8 mouse cellular contexts compared by ENCODE assay signal in genomic region chr10:71237516-71238239, GRCm38 (mm10). TPM values are rescaled to one million over a fixed set of nuclear protein-coding genes. Genes with fewer than 3 reads are reported as not detected.
DNase-seq lines count a peak whose midpoint lies in the region; ATAC-seq and TF ChIP-seq lines count a peak whose summit lies in the region.

No protein-coding gene starts in this region.

- peak overlapping the region; percentile 65 for H3K4me2 ChIP-seq in forebrain, embryonic 15.5 days (replicated peaks)
- peak overlapping the region; percentile 71 for H3K4me2 ChIP-seq in lung, embryonic 14.5 days

- under 1% methylated on average over 68 of the region's 68 CpGs for WGBS in forebrain, embryonic 15.5 days
- WGBS in lung, embryonic 14.5 days, result under 1% methylated on average over 64 of the region's 68 CpGs
- WGBS in olfactory bulb, adult 2 months, result 1% methylated on average over 68 of the region's 68 CpGs
- under 1% methylated on average over 68 of the region's 68 CpGs for WGBS in thymus, adult 2 months

- intact Hi-C loops in heart, postnatal 36 days (cut with DNase I), result loop anchor here (2.0 to 5.0 kb wide), 2 partner anchors 47 to 110 kb away; partner anchors contain the start of genes Ipmk and Ube2d1

- peaks cover 20% of the 10 kb centered on the region for H3K4me1 ChIP-seq in forebrain, embryonic 15.5 days
- peaks cover 3% of the 10 kb centered on the region; the same call in 1 of the 2 replicates for H3K4me1 ChIP-seq in lung, embryonic 14.5 days (ENCODE audit: insufficient read depth)
- no peaks in the 10 kb centered on the region for H3K4me1 ChIP-seq in olfactory bulb, adult 2 months (ENCODE audit: control insufficient read depth, insufficient read depth, low read length)
- peaks cover 5% of the 10 kb centered on the region for H3K4me1 ChIP-seq in thymus, adult 2 months (replicated peaks; ENCODE audit: control insufficient read depth, insufficient read depth, low read length)

- peaks cover 22% of the 10 kb centered on the region for H3K36me3 ChIP-seq in forebrain, embryonic 15.5 days
- H3K36me3 ChIP-seq in lung, embryonic 14.5 days (ENCODE audit: insufficient read depth), result peaks cover 32% of the 10 kb centered on the region
- H3K36me3 ChIP-seq in thymus, adult 2 months (ENCODE audit: control insufficient read depth, insufficient read depth, low read length), result peaks cover 24% of the 10 kb centered on the region

- peak; percentile 96 for DNase-seq in ES-CJ7 (ENCODE audit: low read depth, low spot score)
- DNase-seq in cerebellum, adult 11 months, result peak; percentile 94
- DNase-seq in heart, postnatal 36 days, result peak; percentile 95 to 96
- DNase-seq in layer of hippocampus, adult 2 months (ENCODE audit: low spot score in 2 of 2), result peak; percentile 96 to 97
- peak; percentile 97 for DNase-seq in lung, embryonic 14.5 days
- DNase-seq in thymus, adult 2 months, result peak; percentile 99

- H3K9ac ChIP-seq in forebrain, embryonic 15.5 days (replicated peaks), result peak overlapping the region; percentile 72
- peak overlapping the region; percentile 94 for H3K9ac ChIP-seq in lung, embryonic 14.5 days

- no peaks in the 10 kb centered on the region for H3K9me3 ChIP-seq in forebrain, embryonic 15.5 days
- H3K9me3 ChIP-seq in lung, embryonic 14.5 days (ENCODE audit: low read depth, low read length), result no peaks in the 10 kb centered on the region

- H3K27me3 ChIP-seq in forebrain, embryonic 15.5 days, result no peaks in the 10 kb centered on the region
- H3K27me3 ChIP-seq in lung, embryonic 14.5 days (ENCODE audit: insufficient read depth, low read length), result no peaks in the 10 kb centered on the region
- no peaks in the 10 kb centered on the region for H3K27me3 ChIP-seq in thymus, adult 2 months (ENCODE audit: control insufficient read depth, insufficient read depth, low read length)

- peak; percentile 49 for TF ChIP-seq CTCF in layer of hippocampus, adult 2 months (conservative IDR thresholded peaks at IDR 0.05)
- TF ChIP-seq CTCF in lung, embryonic 14.5 days (IDR thresholded peaks at IDR 0.05; ENCODE audit: low read depth), result peak; percentile 50
- TF ChIP-seq CTCF in olfactory bulb, adult 2 months (IDR thresholded peaks at IDR 0.05; ENCODE audit: insufficient read depth, low read depth, low read length), result 0 out of 2 replicates have a peak, but pooled peaks have one; percentile 16
- 0 out of 2 replicates have a peak, but pooled peaks have one; percentile 42 for TF ChIP-seq CTCF in thymus, adult 2 months (IDR thresholded peaks at IDR 0.05; ENCODE audit: borderline replicate concordance, control insufficient read depth, extremely low read depth, insufficient read depth, low read length, poor library complexity)

- H3K27ac ChIP-seq in forebrain, embryonic 15.5 days (replicated peaks), result peak overlapping the region; percentile 63
- H3K27ac ChIP-seq in layer of hippocampus, adult 2 months, result peak overlapping the region; percentile 95
- H3K27ac ChIP-seq in lung, embryonic 14.5 days (ENCODE audit: low read depth), result peak overlapping the region; percentile 82
- H3K27ac ChIP-seq in olfactory bulb, adult 2 months (ENCODE audit: insufficient read depth, low read depth, low read length), result peak overlapping the region; percentile 53; the same call in 1 of the 2 replicates
- H3K27ac ChIP-seq in thymus, adult 2 months (ENCODE audit: control insufficient read depth, insufficient read depth, low read length), result peak overlapping the region; percentile 68

- peak; percentile 85 for TF ChIP-seq POLR2A in olfactory bulb, adult 2 months (IDR thresholded peaks at IDR 0.05; ENCODE audit: insufficient read depth, low read depth, low read length)
- peak; percentile 90 for TF ChIP-seq POLR2A in thymus, adult 2 months (IDR thresholded peaks at IDR 0.05; ENCODE audit: control insufficient read depth, extremely low read depth, insufficient read depth, low read length, poor library complexity)

- H3K4me3 ChIP-seq in forebrain, embryonic 15.5 days, result peak overlapping the region; percentile 59
- H3K4me3 ChIP-seq in layer of hippocampus, adult 2 months, result peak overlapping the region; percentile 99
- H3K4me3 ChIP-seq in lung, embryonic 14.5 days (ENCODE audit: low read depth, low read length), result peak overlapping the region; percentile 94
- peak overlapping the region; percentile 86 for H3K4me3 ChIP-seq in olfactory bulb, adult 2 months (ENCODE audit: insufficient read depth, low read depth, low read length)
- peak overlapping the region; percentile 94 for H3K4me3 ChIP-seq in thymus, adult 2 months (ENCODE audit: control insufficient read depth, insufficient read depth, low read length)

- ATAC-seq in forebrain, embryonic 15.5 days (replicated peaks), result peak; percentile 99
- ATAC-seq in lung, embryonic 14.5 days (ENCODE audit: insufficient read depth), result peak; percentile 99

RNA-seq across cellular contexts. Expression of gene Tfam, which starts 0.4 kb away (rescaled TPM):
- 61.2 and 63.2 TPM in 2 replicates for polyA plus RNA-seq in forebrain, embryonic 15.5 days (2015; fragmentation: Nextera tagmentation; extraction: Ambion mirVana)
- total RNA-seq in heart, postnatal 36 days (2021), result 10 to 100 TPM; 59.6 to 70.2 TPM
- total RNA-seq in layer of hippocampus, adult 2 months (2021), result 10 to 100 TPM; 44.9 to 47.2 TPM
- polyA plus RNA-seq in lung, embryonic 14.5 days (2014; fragmentation: Nextera tagmentation; extraction: Ambion mirVana), result 71.3 and 71.7 TPM in 2 replicates
- not detected in 2 replicates for polyA plus RNA-seq in olfactory bulb, adult 2 months (2012; ENCODE audit: insufficient read depth, insufficient read length, low replicate concordance, missing spikeins)
- 12.4 and 12.6 TPM in 2 replicates for polyA plus RNA-seq in thymus, adult 2 months (2012; rRNA removed)

RNA-seq across cellular contexts. Expression of gene Ube2d1, which starts 47.4 kb away (rescaled TPM):
- polyA plus RNA-seq in forebrain, embryonic 15.5 days (2015; fragmentation: Nextera tagmentation; extraction: Ambion mirVana), result 173 and 175 TPM in 2 replicates
- 10 to 100 TPM; 48.0 to 50.6 TPM for total RNA-seq in heart, postnatal 36 days (2021)
- total RNA-seq in layer of hippocampus, adult 2 months (2021), result 10 to 100 TPM; 52.8 to 54.0 TPM
- 71.6 and 74.1 TPM in 2 replicates for polyA plus RNA-seq in lung, embryonic 14.5 days (2014; fragmentation: Nextera tagmentation; extraction: Ambion mirVana)
- polyA plus RNA-seq in olfactory bulb, adult 2 months (2012; ENCODE audit: insufficient read depth, insufficient read length, low replicate concordance, missing spikeins), result not detected in 2 replicates
- 87.8 and 90.4 TPM in 2 replicates for polyA plus RNA-seq in thymus, adult 2 months (2012; rRNA removed)

Comparison
In these comparisons a context has a peak if more than half of its experiments do, and no peak if none do; other contexts are left out.
1. Peak in every context shown above with its lines: DNase-seq, ATAC-seq, H3K4me3 ChIP-seq and H3K27ac ChIP-seq.